ENCODE assay signal across 10 mouse cellular contexts in genomic region chr11:102394421-102395124, GRCm38 (mm10). TPM values are rescaled to one million over a fixed set of nuclear protein-coding genes. Genes with fewer than 3 reads are reported as not detected.
DNase-seq lines count a peak whose midpoint lies in the region; ATAC-seq and TF ChIP-seq lines count a peak whose summit lies in the region.
"Had no signal": no experiment of that assay in that cellular context is flagged by ENCODE, and none has a peak within 500 bp of the region (broad histone marks: within the 10 kb centered on the region; RNA-seq: fewer than 3 reads in every experiment).

No protein-coding gene starts in this region.

- peak overlapping the region; percentile 65 for H3K4me3 ChIP-seq in hindbrain, embryonic 10.5 days
- H3K4me3 ChIP-seq in midbrain, postnatal 0 days (ENCODE audit: low read depth, low read length), result peak overlapping the region; percentile 84

- peaks cover 62% of the 10 kb centered on the region for H3K4me1 ChIP-seq in hindbrain, embryonic 10.5 days (replicated peaks)
- H3K4me1 ChIP-seq in midbrain, postnatal 0 days (ENCODE audit: insufficient read depth, low read length), result peaks cover 23% of the 10 kb centered on the region

- H3K9me3 ChIP-seq in hindbrain, embryonic 10.5 days, result no peaks in the 10 kb centered on the region
- no peaks in the 10 kb centered on the region for H3K9me3 ChIP-seq in midbrain, postnatal 0 days (ENCODE audit: low read length)

- peaks cover 10% of the 10 kb centered on the region; the same call in 1 of the 2 replicates for H3K36me3 ChIP-seq in hindbrain, embryonic 10.5 days
- H3K36me3 ChIP-seq in midbrain, postnatal 0 days (ENCODE audit: insufficient read depth, low read length), result peaks cover 12% of the 10 kb centered on the region

- H3K9ac ChIP-seq in midbrain, postnatal 0 days (replicated peaks; ENCODE audit: low read length, poor library complexity, severe bottlenecking), result peak overlapping the region; percentile 95
- H3K9ac ChIP-seq: liver, postnatal 0 days had no signal

- 78% methylated on average over 9 of the region's 9 CpGs for WGBS in hindbrain, embryonic 10.5 days
- WGBS in midbrain, postnatal 0 days, result 55% methylated on average over 9 of the region's 9 CpGs

- no peak for ATAC-seq in midbrain, postnatal 0 days (ENCODE audit: low FRiP score)
- ATAC-seq in erythroblast, adult 5-6 weeks (replicated peaks; ENCODE audit: low FRiP score, poor library complexity, severe bottlenecking), result no peak
- ATAC-seq: liver, postnatal 0 days had no signal

- DNase-seq in layer of hippocampus, postnatal 10 days (ENCODE audit: low spot score in 2 of 2), result peak; percentile 18 to 28
- no peak for DNase-seq in layer of hippocampus, adult 9-10 months (ENCODE audit: low spot score)
- DNase-seq in cerebellum, adult 9-10 months, result peak; percentile 72
- DNase-seq in hindbrain, embryonic 10.5 days (ENCODE audit: low spot score), result no peak
- no peak for DNase-seq in midbrain, postnatal 0 days (ENCODE audit: low spot score)
- no peak for DNase-seq in kidney, postnatal 10 days
- DNase-seq in gastrocnemius, postnatal 25 days, result no peak
- DNase-seq: liver, postnatal 0 days had no signal

- H3K27ac ChIP-seq in hindbrain, embryonic 10.5 days, result peak overlapping the region; percentile 88
- peak overlapping the region; percentile 98 for H3K27ac ChIP-seq in midbrain, postnatal 0 days (ENCODE audit: low read depth, low read length)
- H3K27ac ChIP-seq: kidney, postnatal 0 days had no signal

- peaks cover 57% of the 10 kb centered on the region for H3K27me3 ChIP-seq in hindbrain, embryonic 10.5 days (ENCODE audit: insufficient read depth, poor library complexity, severe bottlenecking)
- no peaks in the 10 kb centered on the region for H3K27me3 ChIP-seq in midbrain, postnatal 0 days (ENCODE audit: insufficient read depth, low read length)

- H3K4me2 ChIP-seq in midbrain, postnatal 0 days (ENCODE audit: low read depth, low read length, poor library complexity, severe bottlenecking), result peak overlapping the region; percentile 96

- no peak for TF ChIP-seq CTCF in midbrain, postnatal 0 days (IDR thresholded peaks at IDR 0.05)

RNA-seq across cellular contexts. Expression of gene Rundc3a, which starts 1.4 kb away (rescaled TPM):
- total RNA-seq in layer of hippocampus, postnatal 10 days (2021), result 100 to 1,000 TPM; 356 to 431 TPM
- polyA plus RNA-seq in hindbrain, embryonic 10.5 days (2016; fragmentation: Nextera tagmentation; extraction: Ambion mirVana), result 23.5 and 57.0 TPM in 2 replicates
- 379 and 397 TPM in 2 replicates for total RNA-seq in midbrain, postnatal 0 days (2014; rRNA removed)
- 127 and 133 TPM in 2 replicates for polyA plus RNA-seq in midbrain, postnatal 0 days (2015; fragmentation: Nextera tagmentation; extraction: Ambion mirVana)
- total RNA-seq in erythroblast, adult 5-6 weeks (2015; ENCODE audit: low replicate concordance), result 3.1 TPM in 1 of 2 replicates, not detected in the other
- 2.7 and 7.5 TPM in 2 replicates for total RNA-seq in erythroblast, adult 5-6 weeks (2017; ENCODE audit: low replicate concordance)
- under 1 TPM in 1 of 2 experiments, not detected in 1; 0.35 TPM for total RNA-seq in gastrocnemius, postnatal 25 days (2021)

RNA-seq across cellular contexts. Expression of gene Slc25a39, which starts 13.2 kb away (rescaled TPM):
- total RNA-seq in layer of hippocampus, postnatal 10 days (2021), result 10 to 100 TPM; 74.8 to 80.1 TPM
- polyA plus RNA-seq in hindbrain, embryonic 10.5 days (2016; fragmentation: Nextera tagmentation; extraction: Ambion mirVana), result 236 TPM in 2 replicates
- 139 and 176 TPM in 2 replicates for total RNA-seq in midbrain, postnatal 0 days (2014; rRNA removed)
- polyA plus RNA-seq in midbrain, postnatal 0 days (2015; fragmentation: Nextera tagmentation; extraction: Ambion mirVana), result 132 and 148 TPM in 2 replicates
- total RNA-seq in erythroblast, adult 5-6 weeks (2015; ENCODE audit: low replicate concordance), result 461 and 462 TPM in 2 replicates
- total RNA-seq in erythroblast, adult 5-6 weeks (2017; ENCODE audit: low replicate concordance), result 236 and 290 TPM in 2 replicates
- 10 to 100 TPM; 54.4 to 76.1 TPM for total RNA-seq in gastrocnemius, postnatal 25 days (2021)

RNA-seq across cellular contexts. Expression of gene Slc4a1, which starts 28.6 kb away (rescaled TPM):
- total RNA-seq in layer of hippocampus, postnatal 10 days (2021), result under 1 TPM; 0.32 to 0.54 TPM
- polyA plus RNA-seq in hindbrain, embryonic 10.5 days (2016; fragmentation: Nextera tagmentation; extraction: Ambion mirVana), result 35.8 and 38.0 TPM in 2 replicates
- 0.33 and 1.1 TPM in 2 replicates for total RNA-seq in midbrain, postnatal 0 days (2014; rRNA removed)
- polyA plus RNA-seq in midbrain, postnatal 0 days (2015; fragmentation: Nextera tagmentation; extraction: Ambion mirVana), result 0.27 and 0.42 TPM in 2 replicates
- 4,977 and 5,433 TPM in 2 replicates for total RNA-seq in erythroblast, adult 5-6 weeks (2015; ENCODE audit: low replicate concordance)
- 6,454 and 7,565 TPM in 2 replicates for total RNA-seq in erythroblast, adult 5-6 weeks (2017; ENCODE audit: low replicate concordance)
- total RNA-seq in gastrocnemius, postnatal 25 days (2021), result under 1 TPM; 0.08 to 0.56 TPM

RNA-seq across cellular contexts. Expression of gene Grn, which starts 35.5 kb away (rescaled TPM):
- 10 to 100 TPM; 81.8 to 83.7 TPM for total RNA-seq in layer of hippocampus, postnatal 10 days (2021)
- 76.8 and 88.9 TPM in 2 replicates for polyA plus RNA-seq in hindbrain, embryonic 10.5 days (2016; fragmentation: Nextera tagmentation; extraction: Ambion mirVana)
- 74.2 and 78.0 TPM in 2 replicates for total RNA-seq in midbrain, postnatal 0 days (2014; rRNA removed)
- 90.4 and 91.7 TPM in 2 replicates for polyA plus RNA-seq in midbrain, postnatal 0 days (2015; fragmentation: Nextera tagmentation; extraction: Ambion mirVana)
- 85.7 and 90.1 TPM in 2 replicates for total RNA-seq in erythroblast, adult 5-6 weeks (2015; ENCODE audit: low replicate concordance)
- 26.3 and 56.1 TPM in 2 replicates for total RNA-seq in erythroblast, adult 5-6 weeks (2017; ENCODE audit: low replicate concordance)
- total RNA-seq in gastrocnemius, postnatal 25 days (2021), result 10 to 100 TPM; 28.7 to 35.2 TPM

RNA-seq across cellular contexts. Expression of gene Fam171a2, which starts 52.9 kb away (rescaled TPM):
- 100 to 1,000 TPM; 115 TPM for total RNA-seq in layer of hippocampus, postnatal 10 days (2021)
- 5.2 and 8.3 TPM in 2 replicates for polyA plus RNA-seq in hindbrain, embryonic 10.5 days (2016; fragmentation: Nextera tagmentation; extraction: Ambion mirVana)
- 584 and 605 TPM in 2 replicates for total RNA-seq in midbrain, postnatal 0 days (2014; rRNA removed)
- 22.5 and 25.4 TPM in 2 replicates for polyA plus RNA-seq in midbrain, postnatal 0 days (2015; fragmentation: Nextera tagmentation; extraction: Ambion mirVana)
- not detected in 2 replicates for total RNA-seq in erythroblast, adult 5-6 weeks (2015; ENCODE audit: low replicate concordance)
- total RNA-seq in erythroblast, adult 5-6 weeks (2017; ENCODE audit: low replicate concordance), result not detected in 2 replicates
- 1 to 10 TPM; 1.6 to 2.7 TPM for total RNA-seq in gastrocnemius, postnatal 25 days (2021)

Comparison
In these comparisons a context has a peak if more than half of its experiments do, and no peak if none do; other contexts are left out.
1. DNase-seq: peak in layer of hippocampus, postnatal 10 days (2 of 2) and cerebellum, adult 9-10 months (single experiment); none in layer of hippocampus, adult 9-10 months (single experiment), hindbrain, embryonic 10.5 days (single experiment), midbrain, postnatal 0 days (single experiment), kidney, postnatal 10 days (single experiment) and gastrocnemius, postnatal 25 days (single experiment).
2. RNA of gene Rundc3a, which starts 1.4 kb away (total RNA-seq): 356 to 431 TPM in layer of hippocampus, postnatal 10 days and 379 to 397 TPM in midbrain, postnatal 0 days; 2.7 to 7.5 TPM in erythroblast, adult 5-6 weeks and 0.35 TPM in gastrocnemius, postnatal 25 days; every median in the first group is over 10 times any median in the second.
3. RNA of gene Slc4a1, which starts 28.6 kb away (total RNA-seq): 4,977 to 7,565 TPM in erythroblast, adult 5-6 weeks; 0.33 to 1.1 TPM in midbrain, postnatal 0 days, 0.08 to 0.56 TPM in gastrocnemius, postnatal 25 days and 0.32 to 0.54 TPM in layer of hippocampus, postnatal 10 days; every median in the first group is over 1,000 times any median in the second.